Mouse (Mus musculus) embryonic facial prominence, embryonic 15.5 days (tissue): Measurements from ENCODE around the gene Slc33a1. TPM values are rescaled to one million over a fixed set of nuclear protein-coding genes. Genes with fewer than 3 reads are reported as not detected.

Source experiments
- ATAC-seq: fragments of 200-750 bp; cut with Nextera tagmentation; 2 replicates; pipeline ENCODE4 v1.8.0; 2017; ENCODE audit warnings: low read depth, moderate TSS enrichment; ENCODE audit not compliant: insufficient number of reproducible peaks, low FRiP score, low TSS enrichment
- H3K27ac ChIP-seq: fragments of 300-500 bp; sonication (generic); replicated peaks from 2 replicates; pipeline ENCODE4 v1.5.1; 2015; ENCODE audit warnings: mild to moderate bottlenecking, inconsistent platforms
- H3K27me3 ChIP-seq: fragments of 300-500 bp; sonication (generic); 2 replicates; pipeline ENCODE4 v1.6.1; 2015; ENCODE audit warnings: inconsistent platforms
- H3K36me3 ChIP-seq: fragments of 300-500 bp; sonication (generic); 2 replicates; pipeline ENCODE4 v1.6.1; 2015; ENCODE audit warnings: mild to moderate bottlenecking, inconsistent platforms
- H3K4me1 ChIP-seq: fragments of 300-500 bp; sonication (generic); 2 replicates; pipeline ENCODE4 v1.6.1; 2015; ENCODE audit warnings: inconsistent platforms
- H3K4me2 ChIP-seq: fragments of 300-500 bp; sonication (generic); replicated peaks from 2 replicates; pipeline ENCODE4 v1.6.1; 2015; ENCODE audit warnings: mild to moderate bottlenecking, inconsistent platforms
- H3K4me3 ChIP-seq: fragments of 300-500 bp; sonication (generic); replicated peaks from 2 replicates; pipeline ENCODE4 v1.5.1; 2015; ENCODE audit warnings: mild to moderate bottlenecking, inconsistent platforms
- H3K9ac ChIP-seq: fragments of 300-500 bp; sonication (generic); 2 replicates; pipeline ENCODE4 v1.6.1; 2015; ENCODE audit warnings: inconsistent platforms
- H3K9me3 ChIP-seq: fragments of 300-500 bp; sonication (generic); replicated peaks from 2 replicates; pipeline ENCODE4 v1.6.1; 2016; ENCODE audit warnings: inconsistent platforms
- WGBS: fragments of 180-500 bp; shearing (Covaris S2); methylation state at CpG from one replicate; pipeline ENCODE4 v1.1.7; 2015; 5-methylcytosine and 5-hydroxymethylcytosine counted together
- polyA plus RNA-seq: library from polyadenylated mRNA; unstranded; fragments of >200 nt; fragmentation: Nextera tagmentation; extraction: Ambion mirVana; gene quantifications from 2 replicates; pipeline ENCODE4 v1.2.1, GENCODE M21; 2015

Gene Slc33a1
- polyA plus RNA-seq, 1 experiment from 2014 or later, result 14.7 TPM

GRCm38 (mm10) chr3:63938928-63939327 lies 25.6 kb downstream of the Slc33a1 start:
- WGBS, result 87% methylated on average over 2 of the region's 2 CpGs

GRCm38 (mm10) chr3:63928878-63929859 lies 35.4 kb downstream of the Slc33a1 start, which contains the start of gene E130311K13Rik:
E130311K13Rik (minus strand) TSS chr3:63929472.
- H3K4me2 ChIP-seq, result peak within 1 kb of the TSS; percentile 60
- peak; percentile 90 for ATAC-seq
- peaks cover 4% of the 10 kb centered on the region; the same call in 1 of the 2 replicates for H3K4me1 ChIP-seq
- peak within 1 kb of the TSS; percentile 78 for H3K4me3 ChIP-seq
- 5% methylated on average over 48 of the region's 48 CpGs for WGBS
- H3K27ac ChIP-seq, result peak within 1 kb of the TSS; percentile 73; the same call in 1 of the 2 replicates
- H3K36me3 ChIP-seq, result 0 out of 2 replicates have a peak, but pooled peaks cover 2% of the 10 kb centered on the region
- H3K27me3 ChIP-seq, result no peaks in the 10 kb centered on the region
- H3K9ac ChIP-seq, result peak within 1 kb of the TSS; percentile 88
- no peaks in the 10 kb centered on the region for H3K9me3 ChIP-seq

More at GRCm38 (mm10) chr3:63938928-63939327, 25.6 kb downstream of the Slc33a1 start:
- Histone ChIP-seq H3K9me3 (no peaks in the 10 kb centered on the region), H3K27me3 (no peaks in the 10 kb centered on the region), H3K27ac (no peak overlapping the region), H3K4me3 (no peak overlapping the region), H3K9ac (no peak overlapping the region), H3K4me1 (no peaks in the 10 kb centered on the region), H3K36me3 (no peaks in the 10 kb centered on the region; the same call in 1 of the 2 replicates), H3K4me2 (no peak overlapping the region)
- no peak for ATAC-seq

GRCm38 (mm10) chr3:63919634-63920033 lies 44.9 kb downstream of the Slc33a1 start:
- no peak for ATAC-seq
- Histone ChIP-seq H3K4me1 (no peaks in the 10 kb centered on the region), H3K9ac (no peak overlapping the region), H3K36me3 (peaks cover 16% of the 10 kb centered on the region; the same call in 1 of the 2 replicates), H3K9me3 (no peaks in the 10 kb centered on the region), H3K4me2 (no peak overlapping the region), H3K27ac (no peak overlapping the region), H3K4me3 (no peak overlapping the region), H3K27me3 (no peaks in the 10 kb centered on the region)
- WGBS, result 59% methylated on average over 3 of the region's 3 CpGs

- ATAC-seq, result no peak
- Histone ChIP-seq H3K36me3 (no peaks in the 10 kb centered on the region), H3K4me3 (no peak overlapping the region), H3K9me3 (no peaks in the 10 kb centered on the region), H3K9ac (no peak overlapping the region), H3K27me3 (no peaks in the 10 kb centered on the region), H3K4me2 (no peak overlapping the region), H3K4me1 (peaks cover 1% of the 10 kb centered on the region; the same call in 1 of the 2 replicates), H3K27ac (no peak overlapping the region)
- WGBS, result 86% methylated on average over 4 of the region's 4 CpGs
Observed at GRCm38 (mm10) chr3:63910301-63910700, 54.3 kb downstream of the Slc33a1 start.

- no peak overlapping the region for H3K9ac ChIP-seq
- H3K27me3 ChIP-seq, result 0 out of 2 replicates have a peak, but pooled peaks cover 4% of the 10 kb centered on the region
- peaks cover 4% of the 10 kb centered on the region; the same call in 1 of the 2 replicates for H3K4me1 ChIP-seq
- no peak for ATAC-seq
- peak overlapping the region; percentile 59 for H3K4me2 ChIP-seq
- H3K4me3 ChIP-seq, result peak overlapping the region; percentile 38
- H3K36me3 ChIP-seq, result no peaks in the 10 kb centered on the region
- WGBS, result 1% methylated on average over 18 of the region's 18 CpGs
- H3K27ac ChIP-seq, result no peak overlapping the region
- H3K9me3 ChIP-seq, result no peaks in the 10 kb centered on the region
Observed at GRCm38 (mm10) chr3:63905241-63905640, 59.3 kb downstream of the Slc33a1 start.

GRCm38 (mm10) chr3:63904157-63904556 lies 60.4 kb downstream of the Slc33a1 start:
- no peak for ATAC-seq
- Histone ChIP-seq H3K27ac (no peak overlapping the region), H3K36me3 (no peaks in the 10 kb centered on the region), H3K9ac (no peak overlapping the region), H3K4me2 (no peak overlapping the region), H3K27me3 (peaks cover 4% of the 10 kb centered on the region; the same call in 1 of the 2 replicates), H3K9me3 (no peaks in the 10 kb centered on the region), H3K4me1 (peaks cover 13% of the 10 kb centered on the region), H3K4me3 (no peak overlapping the region)
- 74% methylated on average over 2 of the region's 2 CpGs for WGBS

- Histone ChIP-seq H3K36me3 (no peaks in the 10 kb centered on the region), H3K27me3 (peaks cover 4% of the 10 kb centered on the region; the same call in 1 of the 2 replicates), H3K9me3 (no peaks in the 10 kb centered on the region), H3K4me1 (peaks cover 10% of the 10 kb centered on the region), H3K27ac (no peak overlapping the region), H3K4me3 (peak overlapping the region; percentile 63), H3K4me2 (peak overlapping the region; percentile 100), H3K9ac (no peak overlapping the region)
- ATAC-seq, result peak; percentile 56; the same call in 1 of the 2 replicates
- WGBS, result 5% methylated on average over 12 of the region's 12 CpGs
Observed at GRCm38 (mm10) chr3:63900021-63900571, 64.5 kb downstream of the Slc33a1 start.

GRCm38 (mm10) chr3:63899309-63899695 lies 65.3 kb downstream of the Slc33a1 start, which contains the start of gene Plch1:
Plch1 (minus strand) TSS chr3:63899472.
- Histone ChIP-seq H3K4me1 (peaks cover 10% of the 10 kb centered on the region), H3K9me3 (no peaks in the 10 kb centered on the region), H3K27ac (peak within 1 kb of the TSS; percentile 8; the same call in 1 of the 2 replicates), H3K4me2 (peak within 1 kb of the TSS; percentile 100), H3K9ac (peak within 1 kb of the TSS; percentile 47), H3K4me3 (peak within 1 kb of the TSS; percentile 63), H3K27me3 (peaks cover 4% of the 10 kb centered on the region; the same call in 1 of the 2 replicates), H3K36me3 (no peaks in the 10 kb centered on the region)
- ATAC-seq, result peak; percentile 25; the same call in 1 of the 2 replicates
- under 1% methylated on average over 12 of the region's 12 CpGs for WGBS

- peaks cover 10% of the 10 kb centered on the region for H3K4me1 ChIP-seq
- ATAC-seq, result peak; percentile 77
- H3K36me3 ChIP-seq, result no peaks in the 10 kb centered on the region
- peak overlapping the region; percentile 63 for H3K4me3 ChIP-seq
- no peaks in the 10 kb centered on the region for H3K9me3 ChIP-seq
- peak overlapping the region; percentile 100 for H3K4me2 ChIP-seq
- peak overlapping the region; percentile 8; the same call in 1 of the 2 replicates for H3K27ac ChIP-seq
- H3K27me3 ChIP-seq, result peaks cover 4% of the 10 kb centered on the region; the same call in 1 of the 2 replicates
- WGBS, result under 1% methylated on average over 41 of the region's 41 CpGs
- H3K9ac ChIP-seq, result peak overlapping the region; percentile 47
Observed at GRCm38 (mm10) chr3:63898581-63899308, 65.8 kb downstream of the Slc33a1 start.

- H3K4me2 ChIP-seq, result no peak overlapping the region
Observed at GRCm38 (mm10) chr3:63897177-63897576, 67.4 kb downstream of the Slc33a1 start.

More at GRCm38 (mm10) chr3:63897177-63897576, 67.4 kb downstream of the Slc33a1 start:
- no peak for ATAC-seq
- H3K4me3 ChIP-seq, result no peak overlapping the region
- H3K4me1 ChIP-seq, result peaks cover 10% of the 10 kb centered on the region
- H3K27me3 ChIP-seq, result peaks cover 4% of the 10 kb centered on the region; the same call in 1 of the 2 replicates
- no peaks in the 10 kb centered on the region for H3K36me3 ChIP-seq
- H3K9me3 ChIP-seq, result no peaks in the 10 kb centered on the region
- WGBS, result 37% methylated on average over 1 of the region's 1 CpGs
- no peak overlapping the region for H3K27ac ChIP-seq
- H3K9ac ChIP-seq, result no peak overlapping the region
